Mouse (Mus musculus) hindbrain, embryonic 13.5 days (tissue): ENCODE measurements around the gene H2afy2. TPM values are rescaled to one million over a fixed set of nuclear protein-coding genes. Genes with fewer than 3 reads are reported as not detected.
A peak's percentile ranks its signal among the peaks of the same experiment; 100 is the strongest.

ENCODE experiments used
- ATAC-seq: fragments of 200-750 bp; cut with Nextera tagmentation; 2 replicates; pipeline ENCODE4 v1.8.0; 2017; ENCODE audit warnings: moderate TSS enrichment; ENCODE audit not compliant: low FRiP score
- H3K27ac ChIP-seq: fragments of 300-500 bp; sonication (generic); 2 replicates; pipeline ENCODE4 v1.5.1; 2015; ENCODE audit warnings: inconsistent platforms, mild to moderate bottlenecking, moderate library complexity
- H3K27me3 ChIP-seq: fragments of 300-500 bp; sonication (generic); 2 replicates; pipeline ENCODE4 v1.6.1; 2015; ENCODE audit warnings: mild to moderate bottlenecking, inconsistent platforms
- H3K36me3 ChIP-seq: fragments of 300-500 bp; sonication (generic); 2 replicates; pipeline ENCODE4 v1.6.1; 2015; ENCODE audit warnings: mild to moderate bottlenecking, inconsistent platforms
- H3K4me1 ChIP-seq: fragments of 300-500 bp; sonication (generic); replicated peaks from 2 replicates; pipeline ENCODE4 v1.6.1; 2015; ENCODE audit warnings: inconsistent platforms
- H3K4me2 ChIP-seq: fragments of 300-500 bp; sonication (generic); 2 replicates; pipeline ENCODE4 v1.6.1; 2015; ENCODE audit warnings: inconsistent platforms, mild to moderate bottlenecking, moderate library complexity
- H3K4me3 ChIP-seq: fragments of 300-500 bp; sonication (generic); 2 replicates; pipeline ENCODE4 v1.5.1; 2015; ENCODE audit warnings: mild to moderate bottlenecking, inconsistent platforms
- H3K9ac ChIP-seq: fragments of 300-500 bp; sonication (generic); 2 replicates; pipeline ENCODE4 v1.6.1; 2015; ENCODE audit warnings: mild to moderate bottlenecking, inconsistent platforms
- H3K9me3 ChIP-seq: fragments of 300-500 bp; sonication (generic); 2 replicates; pipeline ENCODE4 v1.6.1; 2016; ENCODE audit warnings: inconsistent platforms
- WGBS: fragments of 180-500 bp; shearing (Covaris S2); methylation state at CpG from one replicate; pipeline ENCODE4 v1.1.7; 2015; 5-methylcytosine and 5-hydroxymethylcytosine counted together
- microRNA-seq: library from miRNA; unstranded; fragments of <30 nt; microRNA quantifications from one replicate; pipeline ENCODE4, GENCODE M21; 2016
- polyA plus RNA-seq: library from polyadenylated mRNA; unstranded; fragments of >200 nt; fragmentation: Nextera tagmentation; extraction: Ambion mirVana; gene quantifications from 2 replicates; pipeline ENCODE4 v1.2.1, GENCODE M21; 2015

Gene H2afy2
- polyA plus RNA-seq, 1 experiment from 2014 or later: 334 TPM

GRCm38 (mm10) chr10:61694870-61695670 is 88.9 kb downstream of the H2afy2 start, which contains the start of gene Tysnd1:
TSS of gene Tysnd1 (plus strand) at chr10:61695514.
- H3K36me3 ChIP-seq: peaks cover 43% of the 10 kb centered on the region
- WGBS: under 1% methylated on average over 42 of the region's 42 CpGs
- peak; percentile 98 for ATAC-seq

GRCm38 (mm10) chr10:61693563-61693962 is 90.4 kb downstream of the H2afy2 start:
- Histone ChIP-seq H3K9ac (no peak overlapping the region), H3K36me3 (peaks cover 48% of the 10 kb centered on the region)
- no peak for ATAC-seq

More at GRCm38 (mm10) chr10:61694870-61695670, 88.9 kb downstream of the H2afy2 start, which contains the start of gene Tysnd1:
- Histone ChIP-seq H3K27me3 (no peaks in the 10 kb centered on the region), H3K4me2 (peak within 1 kb of the TSS; percentile 99), H3K9ac (peak within 1 kb of the TSS; percentile 86), H3K9me3 (no peaks in the 10 kb centered on the region), H3K27ac (peak within 1 kb of the TSS; percentile 80), H3K4me3 (peak within 1 kb of the TSS; percentile 87), H3K4me1 (peaks cover 32% of the 10 kb centered on the region)

GRCm38 (mm10) chr10:61689405-61689804 is 94.5 kb downstream of the H2afy2 start:
- no peaks in the 10 kb centered on the region for H3K27me3 ChIP-seq

More at GRCm38 (mm10) chr10:61693563-61693962, 90.4 kb downstream of the H2afy2 start:
- H3K4me1 ChIP-seq: peaks cover 26% of the 10 kb centered on the region
- H3K9me3 ChIP-seq: no peaks in the 10 kb centered on the region
- no peak overlapping the region for H3K4me3 ChIP-seq
- 80% methylated on average over 4 of the region's 4 CpGs for WGBS
- no peaks in the 10 kb centered on the region for H3K27me3 ChIP-seq
- H3K27ac ChIP-seq: no peak overlapping the region
- H3K4me2 ChIP-seq: no peak overlapping the region

More at GRCm38 (mm10) chr10:61689405-61689804, 94.5 kb downstream of the H2afy2 start:
- Histone ChIP-seq H3K9ac (no peak overlapping the region), H3K4me3 (no peak overlapping the region), H3K36me3 (peaks cover 81% of the 10 kb centered on the region), H3K27ac (no peak overlapping the region), H3K4me2 (no peak overlapping the region), H3K9me3 (no peaks in the 10 kb centered on the region), H3K4me1 (no peaks in the 10 kb centered on the region)
- 92% methylated on average over 8 of the region's 8 CpGs for WGBS
- no peak for ATAC-seq

Small RNAs within 50 kb of the gene (microRNA-seq; reads per million reads assigned to microRNA genes)
- gene Mir5108: not detected

Other genes with a start within 250 kb of the H2afy2 start
- 0.40 and 0.42 TPM in 2 replicates for gene Npffr1, start 188.7 kb downstream of the H2afy2 start, polyA plus RNA-seq
- gene Ppa1, start 135.6 kb downstream of the H2afy2 start, polyA plus RNA-seq: 206 and 209 TPM in 2 replicates
- gene Sar1a, start 103.8 kb downstream of the H2afy2 start, polyA plus RNA-seq: 194 and 201 TPM in 2 replicates
- 18.2 and 24.7 TPM in 2 replicates for gene Tysnd1, start 88.6 kb downstream of the H2afy2 start, polyA plus RNA-seq
- 8.2 and 8.3 TPM in 2 replicates for gene Aifm2, start 68.9 kb downstream of the H2afy2 start, polyA plus RNA-seq
- 2.4 and 3.1 TPM in 2 replicates for gene Col13a1, start 195.0 kb upstream of the H2afy2 start, polyA plus RNA-seq